Mouse (Mus musculus) heart, embryonic 13.5 days (tissue): ENCODE measurements around the gene Bmp5. TPM values are rescaled to one million over a fixed set of nuclear protein-coding genes. Genes with fewer than 3 reads are reported as not detected.

Source experiments
- ATAC-seq: fragments of 200-750 bp; cut with Nextera tagmentation; 2 replicates; pipeline ENCODE4 v1.8.0; 2017; ENCODE audit warnings: moderate TSS enrichment; ENCODE audit not compliant: insufficient number of reproducible peaks, low FRiP score, low TSS enrichment; ENCODE audit errors: extremely low read depth
- H3K27ac ChIP-seq: fragments of 300-500 bp; sonication (generic); replicated peaks from 2 replicates; pipeline ENCODE4 v1.5.1; 2015; ENCODE audit warnings: moderate library complexity, mild to moderate bottlenecking, inconsistent platforms
- H3K27me3 ChIP-seq: fragments of 300-500 bp; sonication (generic); replicated peaks from 2 replicates; pipeline ENCODE4 v1.6.1; 2015; ENCODE audit warnings: mild to moderate bottlenecking, inconsistent platforms
- H3K36me3 ChIP-seq: fragments of 300-500 bp; sonication (generic); 2 replicates; pipeline ENCODE4 v1.6.1; 2015; ENCODE audit warnings: mild to moderate bottlenecking, inconsistent platforms
- H3K4me1 ChIP-seq: fragments of 300-500 bp; sonication (generic); 2 replicates; pipeline ENCODE4 v1.6.1; 2015; ENCODE audit warnings: inconsistent platforms
- H3K4me2 ChIP-seq: fragments of 300-500 bp; sonication (generic); 2 replicates; pipeline ENCODE4 v1.6.1; 2015; ENCODE audit warnings: inconsistent platforms, mild to moderate bottlenecking, moderate library complexity
- H3K4me3 ChIP-seq: fragments of 300-500 bp; sonication (generic); 2 replicates; pipeline ENCODE4 v1.5.1; 2015; ENCODE audit warnings: moderate library complexity, mild to moderate bottlenecking, inconsistent platforms
- H3K9ac ChIP-seq: fragments of 300-500 bp; sonication (generic); 2 replicates; pipeline ENCODE4 v1.6.1; 2015; ENCODE audit warnings: inconsistent platforms, mild to moderate bottlenecking, moderate library complexity
- H3K9me3 ChIP-seq: fragments of 300-500 bp; sonication (generic); 2 replicates; pipeline ENCODE4 v1.6.1; 2016; ENCODE audit warnings: inconsistent platforms
- WGBS: fragments of 180-500 bp; shearing (Covaris S2); methylation state at CpG from one replicate; pipeline ENCODE4 v1.1.7; 2015; ENCODE audit warnings: mixed read lengths; 5-methylcytosine and 5-hydroxymethylcytosine counted together
- microRNA-seq: library from miRNA; unstranded; fragments of <30 nt; microRNA quantifications from one replicate; pipeline ENCODE4, GENCODE M21; 2016
- polyA plus RNA-seq: library from polyadenylated mRNA; unstranded; fragments of >200 nt; fragmentation: Nextera tagmentation; extraction: Ambion mirVana; gene quantifications from 2 replicates; pipeline ENCODE4 v1.2.1, GENCODE M21; 2015

The Bmp5 gene
- polyA plus RNA-seq, 1 experiment from 2014 or later: 8.3 TPM

- Histone ChIP-seq H3K27ac (no peak overlapping the region), H3K9me3 (no peaks in the 10 kb centered on the region), H3K27me3 (no peaks in the 10 kb centered on the region), H3K4me3 (no peak overlapping the region), H3K9ac (no peak overlapping the region), H3K4me2 (no peak overlapping the region), H3K4me1 (peaks cover 9% of the 10 kb centered on the region), H3K36me3 (no peaks in the 10 kb centered on the region)
- 56% methylated on average over 9 of the region's 9 CpGs for WGBS
- no peak for ATAC-seq
Measured at GRCm38 (mm10) chr9:75901219-75901618, 126.1 kb downstream of the Bmp5 start.

- Histone ChIP-seq H3K4me3 (no peak overlapping the region), H3K9ac (no peak overlapping the region), H3K27me3 (no peaks in the 10 kb centered on the region), H3K9me3 (no peaks in the 10 kb centered on the region), H3K36me3 (no peaks in the 10 kb centered on the region), H3K4me1 (peaks cover 6% of the 10 kb centered on the region), H3K4me2 (no peak overlapping the region), H3K27ac (no peak overlapping the region)
- ATAC-seq: no peak
- WGBS: 52% methylated on average over 2 of the region's 2 CpGs
Measured at GRCm38 (mm10) chr9:75905497-75905896, 130.3 kb downstream of the Bmp5 start.

GRCm38 (mm10) chr9:75910112-75910799, 135.1 kb downstream of the Bmp5 start:
- Histone ChIP-seq H3K9ac (no peak overlapping the region), H3K27ac (0 out of 2 replicates have a peak overlapping the region, but pooled peaks have one; percentile 36), H3K4me2 (no peak overlapping the region; the same call in 1 of the 2 replicates), H3K4me3 (no peak overlapping the region), H3K4me1 (peaks cover 14% of the 10 kb centered on the region), H3K9me3 (no peaks in the 10 kb centered on the region), H3K36me3 (no peaks in the 10 kb centered on the region), H3K27me3 (no peaks in the 10 kb centered on the region)
- WGBS: 25% methylated on average over 7 of the region's 7 CpGs
- no peak; the same call in 1 of the 2 replicates for ATAC-seq

- ATAC-seq: no peak
- Histone ChIP-seq H3K4me3 (no peak overlapping the region), H3K4me1 (peaks cover 14% of the 10 kb centered on the region), H3K9ac (no peak overlapping the region), H3K27me3 (no peaks in the 10 kb centered on the region), H3K4me2 (no peak overlapping the region), H3K27ac (no peak overlapping the region), H3K36me3 (no peaks in the 10 kb centered on the region), H3K9me3 (no peaks in the 10 kb centered on the region)
- WGBS: 50% methylated on average over 7 of the region's 7 CpGs
Measured at GRCm38 (mm10) chr9:75911542-75911941, 136.4 kb downstream of the Bmp5 start.

- Histone ChIP-seq H3K4me3 (no peak overlapping the region), H3K4me2 (no peak overlapping the region), H3K27ac (no peak overlapping the region), H3K4me1 (peaks cover 5% of the 10 kb centered on the region; the same call in 1 of the 2 replicates), H3K9ac (no peak overlapping the region), H3K27me3 (no peaks in the 10 kb centered on the region), H3K36me3 (no peaks in the 10 kb centered on the region), H3K9me3 (no peaks in the 10 kb centered on the region)
- 37% methylated on average over 2 of the region's 2 CpGs for WGBS
- no peak for ATAC-seq
Measured at GRCm38 (mm10) chr9:75916027-75916426, 140.9 kb downstream of the Bmp5 start.

- no peak overlapping the region for H3K27ac ChIP-seq
- no peaks in the 10 kb centered on the region for H3K27me3 ChIP-seq
- ATAC-seq: no peak
- H3K9ac ChIP-seq: no peak overlapping the region
- H3K4me3 ChIP-seq: no peak overlapping the region
- H3K36me3 ChIP-seq: no peaks in the 10 kb centered on the region
- WGBS: 36% methylated on average over 11 of the region's 11 CpGs
- H3K4me2 ChIP-seq: no peak overlapping the region
- no peaks in the 10 kb centered on the region for H3K9me3 ChIP-seq
- H3K4me1 ChIP-seq: peaks cover 7% of the 10 kb centered on the region; the same call in 1 of the 2 replicates
Measured at GRCm38 (mm10) chr9:75927196-75927880, 152.2 kb downstream of the Bmp5 start.

- Histone ChIP-seq H3K4me1 (peaks cover 7% of the 10 kb centered on the region; the same call in 1 of the 2 replicates), H3K9me3 (no peaks in the 10 kb centered on the region), H3K9ac (no peak overlapping the region), H3K27me3 (no peaks in the 10 kb centered on the region), H3K27ac (no peak overlapping the region), H3K4me3 (no peak overlapping the region), H3K36me3 (no peaks in the 10 kb centered on the region), H3K4me2 (no peak overlapping the region)
- ATAC-seq: no peak
- WGBS: 57% methylated on average over 5 of the region's 5 CpGs
Measured at GRCm38 (mm10) chr9:75928068-75928467, 152.9 kb downstream of the Bmp5 start.

- Histone ChIP-seq H3K9ac (no peak overlapping the region), H3K4me3 (no peak overlapping the region), H3K4me1 (peaks cover 3% of the 10 kb centered on the region; the same call in 1 of the 2 replicates), H3K27ac (no peak overlapping the region), H3K36me3 (no peaks in the 10 kb centered on the region), H3K4me2 (no peak overlapping the region), H3K27me3 (no peaks in the 10 kb centered on the region), H3K9me3 (no peaks in the 10 kb centered on the region)
- 55% methylated on average over 3 of the region's 3 CpGs for WGBS
- no peak for ATAC-seq
Measured at GRCm38 (mm10) chr9:75944663-75945062, 169.5 kb downstream of the Bmp5 start.

Small RNA genes within 50 kb of the gene (microRNA-seq; reads per million reads assigned to microRNA genes)
- not detected for gene Gm44355

Other genes with a start within 250 kb of the Bmp5 start
- gene Tmod3, start 215.7 kb upstream of the Bmp5 start, polyA plus RNA-seq: 63.8 and 70.0 TPM in 2 replicates
- gene Tmod2, start 164.0 kb upstream of the Bmp5 start, polyA plus RNA-seq: 4.7 and 5.0 TPM in 2 replicates
- gene Lysmd2, start 149.6 kb upstream of the Bmp5 start, polyA plus RNA-seq: 16.2 and 16.9 TPM in 2 replicates
- 0.47 and 0.53 TPM in 2 replicates for gene Scg3, start 91.3 kb upstream of the Bmp5 start, polyA plus RNA-seq
- 1.1 and 1.3 TPM in 2 replicates for gene Hmgcll1, start 239.5 kb downstream of the Bmp5 start, polyA plus RNA-seq